Mouse (Mus musculus) gastrocnemius, postnatal 14 days (tissue): ENCODE data around the gene Tbl1x. TPM values are rescaled to one million over a fixed set of nuclear protein-coding genes. Genes with fewer than 3 reads are reported as not detected.

Experiments used
- DNase-seq: peaks from one replicate; pipeline ENCODE4 v3.0.0; 2021; ENCODE audit warnings: mixed read lengths
- intact Hi-C: fragments of 180-260 bp; cut with DNase I; formaldehyde crosslinking; loops from one replicate; pipeline ENCODE4 v1.15.1; 2025; ENCODE audit warnings: low total_unique reads
- total RNA-seq, 2 experiments: library from RNA; stranded (reverse); gene quantifications; 2 replicates each; pipeline ENCODE4 v1.2.3; 2021

Gene Tbl1x
- total RNA-seq, 2 experiments from 2014 or later, result 14.0 to 16.1 TPM

- no peak for DNase-seq
- intact Hi-C loops, result no loop called here
These were observed 86.9 kb downstream of the Tbl1x start for GRCm38 (mm10) chrX:77597674-77598073.

GRCm38 (mm10) chrX:77598736-77599135 is 87.9 kb downstream of the Tbl1x start:
- intact Hi-C loops, result no loop called here

GRCm38 (mm10) chrX:77603496-77604258 is 92.9 kb downstream of the Tbl1x start:
- intact Hi-C loops, result no loop called here
- no peak for DNase-seq

More at GRCm38 (mm10) chrX:77598736-77599135, 87.9 kb downstream of the Tbl1x start:
- no peak for DNase-seq

- DNase-seq, result no peak
- intact Hi-C loops, result no loop called here
These were observed 96.7 kb downstream of the Tbl1x start for GRCm38 (mm10) chrX:77607488-77607887.

- DNase-seq, result no peak
- intact Hi-C loops, result no loop called here
These were observed 98.3 kb downstream of the Tbl1x start for GRCm38 (mm10) chrX:77608947-77609703.

GRCm38 (mm10) chrX:77611938-77612337 is 101.1 kb downstream of the Tbl1x start:
- intact Hi-C loops, result no loop called here
- no peak for DNase-seq

- intact Hi-C loops, result no loop called here
- no peak for DNase-seq
These were observed 102.2 kb downstream of the Tbl1x start for GRCm38 (mm10) chrX:77613041-77613440.

- intact Hi-C loops, result no loop called here
- no peak for DNase-seq
These were observed 105.0 kb downstream of the Tbl1x start for GRCm38 (mm10) chrX:77615735-77616293.

- intact Hi-C loops, result no loop called here
- no peak for DNase-seq
These were observed 106.7 kb downstream of the Tbl1x start for GRCm38 (mm10) chrX:77617368-77618144.

GRCm38 (mm10) chrX:77630439-77630838 is 119.6 kb downstream of the Tbl1x start:
- no peak for DNase-seq

GRCm38 (mm10) chrX:77636499-77636898 is 125.7 kb downstream of the Tbl1x start:
- no peak for DNase-seq
- intact Hi-C loops, result loop anchor here (10.0 kb wide), 1 partner anchor 122 kb away; the partner anchor contains the start of gene Tbl1x

More at GRCm38 (mm10) chrX:77630439-77630838, 119.6 kb downstream of the Tbl1x start:
- intact Hi-C loops, result loop anchor here (10.0 kb wide), 1 partner anchor 116 kb away; the partner anchor contains the start of gene Tbl1x

GRCm38 (mm10) chrX:77638076-77638475 is 127.3 kb downstream of the Tbl1x start:
- DNase-seq, result no peak

GRCm38 (mm10) chrX:77640301-77640700 is 129.5 kb downstream of the Tbl1x start:
- DNase-seq, result no peak
- intact Hi-C loops, result loop anchor here (10.0 kb wide), 1 partner anchor 316 kb away; no protein-coding TSS in a partner anchor

More at GRCm38 (mm10) chrX:77638076-77638475, 127.3 kb downstream of the Tbl1x start:
- intact Hi-C loops, result loop anchor here (10.0 kb wide), 1 partner anchor 123 kb away; the partner anchor contains the start of gene Tbl1x

GRCm38 (mm10) chrX:77646164-77646563 is 135.4 kb downstream of the Tbl1x start:
- no peak for DNase-seq
- intact Hi-C loops, result loop anchor here (10.0 kb wide), 1 partner anchor 321 kb away; no protein-coding TSS in a partner anchor

GRCm38 (mm10) chrX:77650246-77650645 is 139.4 kb downstream of the Tbl1x start:
- DNase-seq, result no peak
- intact Hi-C loops, result no loop called here

- intact Hi-C loops, result no loop called here
These were observed 151.2 kb downstream of the Tbl1x start for GRCm38 (mm10) chrX:77662030-77662429.

GRCm38 (mm10) chrX:77663276-77663675 is 152.5 kb downstream of the Tbl1x start:
- intact Hi-C loops, result no loop called here
- DNase-seq, result no peak

More at GRCm38 (mm10) chrX:77662030-77662429, 151.2 kb downstream of the Tbl1x start:
- DNase-seq, result no peak

- intact Hi-C loops, result no loop called here
- no peak for DNase-seq
These were observed 154.2 kb downstream of the Tbl1x start for GRCm38 (mm10) chrX:77665030-77665429.

GRCm38 (mm10) chrX:77666911-77667310 is 156.1 kb downstream of the Tbl1x start:
- intact Hi-C loops, result no loop called here
- DNase-seq, result no peak
